Mouse (Mus musculus): ENCODE measurements around the gene Tmem229b. TPM values are rescaled to one million over a fixed set of nuclear protein-coding genes. Genes with fewer than 3 reads are reported as not detected.

Tmem229b gene
- polyA plus RNA-seq, 1 experiment from 2014 or later, result 3.3 TPM

DNA sequence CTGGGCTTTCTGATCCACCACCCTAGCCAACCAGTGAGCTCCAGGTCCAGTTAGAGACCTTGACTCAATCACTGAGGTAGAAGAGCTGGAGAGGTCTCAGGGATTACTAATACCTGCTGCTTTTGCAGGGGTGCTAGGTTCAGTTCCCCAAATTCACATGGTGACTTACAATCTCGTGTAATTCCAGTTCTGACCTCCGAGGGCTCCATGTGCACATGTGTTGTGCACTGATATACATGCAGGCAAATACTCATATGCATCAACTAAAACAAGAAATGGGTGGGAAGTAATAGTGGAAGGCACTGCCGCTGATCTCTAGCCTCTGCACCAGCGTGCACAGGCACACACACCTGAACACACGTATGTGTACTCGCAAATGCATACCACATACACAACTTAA is 60.3 kb downstream of the Tmem229b start:
- TF ChIP-seq CTCF (IDR thresholded peaks at IDR 0.05; ENCODE audit: low read depth), result peak; percentile 38; the same call in 1 of the 2 replicates
- no peak overlapping the region for H3K9ac ChIP-seq (ENCODE audit: low read depth, low read length)
- WGBS, result 77% methylated on average over 6 of the region's 6 CpGs
- ATAC-seq (replicated peaks; ENCODE audit: low FRiP score, low read depth) (no peak), DNase-seq (ENCODE audit: low spot score) (no peak)
- H3K9me3 ChIP-seq (replicated peaks; ENCODE audit: low read length), result no peaks in the 10 kb centered on the region
- H3K4me2 ChIP-seq (ENCODE audit: low read length), result no peak overlapping the region
- H3K27me3 ChIP-seq (ENCODE audit: insufficient read depth, low read length), result no peaks in the 10 kb centered on the region
- no peaks in the 10 kb centered on the region for H3K36me3 ChIP-seq (ENCODE audit: insufficient read depth, low read length)
- H3K4me3 ChIP-seq (replicated peaks; ENCODE audit: low read depth, low read length), result no peak overlapping the region
- no peaks in the 10 kb centered on the region for H3K4me1 ChIP-seq (replicated peaks; ENCODE audit: insufficient read depth, low read length)
- no peak overlapping the region for H3K27ac ChIP-seq

GRCm38 (mm10) chr12:78942931-78943330 is 64.5 kb downstream of the Tmem229b start:
- 89% methylated on average over 6 of the region's 6 CpGs for WGBS
- no peak for TF ChIP-seq CTCF (IDR thresholded peaks at IDR 0.05; ENCODE audit: low read depth)
- Histone ChIP-seq H3K4me1 (replicated peaks; ENCODE audit: insufficient read depth, low read length) (no peaks in the 10 kb centered on the region), H3K36me3 (ENCODE audit: insufficient read depth, low read length) (no peaks in the 10 kb centered on the region), H3K4me2 (ENCODE audit: low read length) (no peak overlapping the region), H3K9ac (ENCODE audit: low read depth, low read length) (no peak overlapping the region), H3K27ac (no peak overlapping the region), H3K27me3 (ENCODE audit: insufficient read depth, low read length) (no peaks in the 10 kb centered on the region), H3K9me3 (replicated peaks; ENCODE audit: low read length) (no peaks in the 10 kb centered on the region), H3K4me3 (replicated peaks; ENCODE audit: low read depth, low read length) (no peak overlapping the region)
- DNase-seq (ENCODE audit: low spot score) (no peak), ATAC-seq (replicated peaks; ENCODE audit: low FRiP score, low read depth) (no peak)

DNA sequence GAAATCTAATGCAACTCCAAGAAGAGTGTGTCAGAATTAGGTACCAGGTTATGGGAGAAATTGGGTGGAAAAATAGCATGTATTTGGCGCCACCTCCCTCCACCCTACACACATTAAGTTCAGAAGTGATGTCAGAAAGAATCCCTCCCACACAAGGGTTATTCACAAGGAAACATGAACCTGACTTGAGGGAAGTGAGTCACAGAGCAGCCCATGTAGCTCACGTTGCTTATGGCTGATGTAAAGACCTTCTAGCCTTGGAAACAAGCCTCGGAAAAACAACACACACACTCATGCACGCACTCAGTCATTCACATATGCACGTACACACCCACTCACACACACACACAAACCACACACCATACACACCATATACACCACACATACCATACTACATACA is 67.3 kb downstream of the Tmem229b start:
- Histone ChIP-seq H3K36me3 (ENCODE audit: insufficient read depth, low read length) (no peaks in the 10 kb centered on the region), H3K4me1 (replicated peaks; ENCODE audit: insufficient read depth, low read length) (no peaks in the 10 kb centered on the region), H3K9ac (ENCODE audit: low read depth, low read length) (no peak overlapping the region), H3K9me3 (replicated peaks; ENCODE audit: low read length) (no peaks in the 10 kb centered on the region), H3K27me3 (ENCODE audit: insufficient read depth, low read length) (no peaks in the 10 kb centered on the region), H3K4me2 (ENCODE audit: low read length) (no peak overlapping the region), H3K27ac (no peak overlapping the region), H3K4me3 (replicated peaks; ENCODE audit: low read depth, low read length) (no peak overlapping the region)
- TF ChIP-seq CTCF (IDR thresholded peaks at IDR 0.05; ENCODE audit: low read depth), result no peak
- ATAC-seq (replicated peaks; ENCODE audit: low FRiP score, low read depth) (no peak), DNase-seq (ENCODE audit: low spot score) (no peak)
- 48% methylated on average over 5 of the region's 5 CpGs for WGBS

GRCm38 (mm10) chr12:78939393-78940037 is 67.9 kb downstream of the Tmem229b start:
- Histone ChIP-seq H3K27me3 (ENCODE audit: insufficient read depth, low read length) (no peaks in the 10 kb centered on the region), H3K9me3 (replicated peaks; ENCODE audit: low read length) (no peaks in the 10 kb centered on the region), H3K4me3 (replicated peaks; ENCODE audit: low read depth, low read length) (no peak overlapping the region), H3K9ac (ENCODE audit: low read depth, low read length) (no peak overlapping the region), H3K4me2 (ENCODE audit: low read length) (no peak overlapping the region), H3K4me1 (replicated peaks; ENCODE audit: insufficient read depth, low read length) (no peaks in the 10 kb centered on the region), H3K27ac (no peak overlapping the region), H3K36me3 (ENCODE audit: insufficient read depth, low read length) (no peaks in the 10 kb centered on the region)
- TF ChIP-seq CTCF (IDR thresholded peaks at IDR 0.05; ENCODE audit: low read depth), result no peak
- ATAC-seq (replicated peaks; ENCODE audit: low FRiP score, low read depth) (no peak), DNase-seq (ENCODE audit: low spot score) (no peak)
- WGBS, result 40% methylated on average over 7 of the region's 7 CpGs

DNA sequence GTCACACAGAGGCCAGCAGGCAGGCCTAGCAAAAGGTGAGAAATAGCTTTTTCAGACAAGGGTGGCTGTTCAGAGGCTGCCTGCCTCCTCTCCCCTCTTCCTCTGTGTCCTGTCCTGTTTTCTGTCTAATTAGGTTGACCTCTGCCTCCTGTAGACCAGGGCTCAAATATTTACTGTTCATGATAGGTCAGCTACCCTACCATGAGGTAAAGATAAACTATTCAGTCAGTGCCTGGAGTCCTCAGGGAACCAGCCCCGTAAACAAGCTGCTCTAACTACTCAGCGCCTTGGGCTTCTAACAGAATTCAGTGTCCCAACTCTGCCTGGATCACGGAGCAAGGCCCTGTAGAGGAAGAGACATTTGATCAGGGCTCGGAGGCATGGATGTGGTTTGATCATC is 70.9 kb downstream of the Tmem229b start:
- ATAC-seq (replicated peaks; ENCODE audit: low FRiP score, low read depth), result no peak
- Histone ChIP-seq H3K9me3 (replicated peaks; ENCODE audit: low read length) (no peaks in the 10 kb centered on the region), H3K27me3 (ENCODE audit: insufficient read depth, low read length) (no peaks in the 10 kb centered on the region), H3K4me2 (ENCODE audit: low read length) (no peak overlapping the region), H3K9ac (ENCODE audit: low read depth, low read length) (no peak overlapping the region), H3K27ac (no peak overlapping the region), H3K36me3 (ENCODE audit: insufficient read depth, low read length) (no peaks in the 10 kb centered on the region), H3K4me1 (replicated peaks; ENCODE audit: insufficient read depth, low read length) (no peaks in the 10 kb centered on the region), H3K4me3 (replicated peaks; ENCODE audit: low read depth, low read length) (no peak overlapping the region)
- no peak for TF ChIP-seq CTCF (IDR thresholded peaks at IDR 0.05; ENCODE audit: low read depth)
- no peak for DNase-seq (ENCODE audit: low spot score)
- WGBS, result 41% methylated on average over 4 of the region's 4 CpGs

GRCm38 (mm10) chr12:78929900-78930299 is 77.5 kb downstream of the Tmem229b start:
- TF ChIP-seq CTCF (IDR thresholded peaks at IDR 0.05; ENCODE audit: low read depth), result no peak
- Histone ChIP-seq H3K4me2 (ENCODE audit: low read length) (no peak overlapping the region), H3K27me3 (ENCODE audit: insufficient read depth, low read length) (no peaks in the 10 kb centered on the region), H3K4me3 (replicated peaks; ENCODE audit: low read depth, low read length) (no peak overlapping the region), H3K9me3 (replicated peaks; ENCODE audit: low read length) (no peaks in the 10 kb centered on the region), H3K36me3 (ENCODE audit: insufficient read depth, low read length) (no peaks in the 10 kb centered on the region), H3K4me1 (replicated peaks; ENCODE audit: insufficient read depth, low read length) (no peaks in the 10 kb centered on the region), H3K9ac (ENCODE audit: low read depth, low read length) (no peak overlapping the region), H3K27ac (no peak overlapping the region)
- 55% methylated on average over 1 of the region's 1 CpGs for WGBS
- no peak for DNase-seq (ENCODE audit: low spot score)
- no peak for ATAC-seq (replicated peaks; ENCODE audit: low FRiP score, low read depth)

- Histone ChIP-seq H3K36me3 (ENCODE audit: insufficient read depth, low read length) (no peaks in the 10 kb centered on the region), H3K27ac (no peak overlapping the region), H3K9ac (ENCODE audit: low read depth, low read length) (no peak overlapping the region), H3K9me3 (replicated peaks; ENCODE audit: low read length) (no peaks in the 10 kb centered on the region), H3K4me1 (replicated peaks; ENCODE audit: insufficient read depth, low read length) (no peaks in the 10 kb centered on the region), H3K4me2 (ENCODE audit: low read length) (no peak overlapping the region), H3K4me3 (replicated peaks; ENCODE audit: low read depth, low read length) (no peak overlapping the region), H3K27me3 (ENCODE audit: insufficient read depth, low read length) (no peaks in the 10 kb centered on the region)
- ATAC-seq (replicated peaks; ENCODE audit: low FRiP score, low read depth) (no peak), DNase-seq (ENCODE audit: low spot score) (no peak)
- no peak for TF ChIP-seq CTCF (IDR thresholded peaks at IDR 0.05; ENCODE audit: low read depth)
- 65% methylated on average over 5 of the region's 5 CpGs for WGBS
These were observed 80.1 kb downstream of the Tmem229b start for GRCm38 (mm10) chr12:78927287-78927686.

Measured in kidney, postnatal 0 days (tissue).